Mouse (Mus musculus): ENCODE data around the gene Ccdc187.

DNA sequence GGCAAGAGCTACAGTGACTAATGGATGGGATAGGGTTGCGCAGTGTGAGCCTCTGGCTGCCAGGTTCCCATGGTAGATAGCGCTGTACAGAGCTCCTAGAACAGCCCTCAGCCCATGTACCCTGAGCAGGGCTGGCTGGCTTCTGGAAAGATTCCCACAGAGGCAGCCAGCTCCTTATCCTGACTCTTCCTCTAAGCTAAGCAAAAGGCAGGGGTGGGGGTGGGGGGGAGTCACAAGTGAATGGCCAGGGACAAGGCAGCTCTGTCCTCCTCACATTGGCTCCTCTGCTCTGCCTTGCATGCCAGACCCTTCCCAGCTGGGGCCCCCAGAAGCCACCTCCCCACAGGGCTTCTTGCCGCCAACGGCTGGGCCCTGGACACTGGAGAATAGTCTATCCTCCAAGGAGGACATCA is 35.7 kb upstream of the Ccdc187 start:
- no peak for TF ChIP-seq POLR2A (IDR thresholded peaks at IDR 0.05; ENCODE audit: low read depth, low read length)
- TF ChIP-seq CTCF (conservative IDR thresholded peaks at IDR 0.05; ENCODE audit: insufficient read depth, insufficient read length, low read depth, low read length) = no peak

Measured in kidney, adult 2 months (tissue).